ENCODE assay signal across 13 mouse cellular contexts in the genomic region with DNA sequence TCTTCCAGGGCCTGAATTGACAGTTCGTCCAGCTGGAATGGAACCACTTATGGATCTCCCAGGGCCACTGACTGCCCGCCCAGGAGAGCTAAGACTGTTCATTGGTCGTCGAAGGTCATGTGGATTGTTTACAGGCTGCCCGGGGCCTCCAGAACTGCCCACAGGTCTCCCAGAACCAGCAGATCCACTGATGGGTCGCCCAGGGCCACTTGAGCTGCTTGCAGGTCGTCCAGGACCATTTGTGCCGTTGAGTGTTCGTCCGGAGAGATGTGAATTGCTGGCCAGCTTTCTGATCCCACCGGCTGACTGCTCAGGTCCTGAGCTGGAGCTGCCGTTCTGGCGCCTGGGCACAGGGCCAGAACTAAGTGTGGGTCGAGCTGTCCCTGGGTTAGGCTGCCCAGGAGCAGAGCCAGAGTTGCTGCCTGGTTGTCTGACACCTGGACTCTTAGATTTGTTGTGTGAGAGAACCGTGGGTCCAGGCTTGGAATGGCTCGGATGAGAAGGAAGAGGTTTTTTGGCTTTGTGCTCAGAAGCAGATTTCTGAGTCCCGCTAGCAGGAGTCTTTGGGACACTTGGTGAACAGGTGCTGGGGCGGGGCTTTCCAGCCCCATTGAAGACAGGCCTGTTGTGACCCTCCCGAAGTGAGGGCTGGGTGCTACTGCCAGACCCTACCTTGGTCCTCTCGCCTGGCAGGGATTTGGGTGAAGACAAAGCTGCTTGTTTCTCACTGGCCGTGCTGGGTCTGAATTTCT. TPM values are rescaled to one million over a fixed set of nuclear protein-coding genes. Genes with fewer than 3 reads are reported as not detected.
DNase-seq lines count a peak whose midpoint lies in the region; ATAC-seq and TF ChIP-seq lines count a peak whose summit lies in the region.
"Had no signal": no experiment of that assay in that cellular context is flagged by ENCODE, and none has a peak within 500 bp of the region (broad histone marks: within the 10 kb centered on the region; RNA-seq: fewer than 3 reads in every experiment).

No protein-coding gene starts in this region.

- ATAC-seq in forebrain, embryonic 14.5 days, result no peak
- ATAC-seq in forebrain, postnatal 0 days, result no peak
- ATAC-seq: activated CD4-positive, CD25-positive, alpha-beta regulatory T cell, adult 4 months had no signal

- DNase-seq in forebrain, embryonic 14.5 days (ENCODE audit: low spot score), result no peak
- no peak for DNase-seq in forebrain, postnatal 0 days
- peak; percentile 72 for DNase-seq in MN1 (ENCODE audit: low spot score)
- peak; percentile 33 to 40 for DNase-seq in gastrocnemius, postnatal 36 days
- DNase-seq in kidney, postnatal 36 days, result peak; percentile 74 to 82
- no peak for DNase-seq in layer of hippocampus, postnatal 25 days (ENCODE audit: extremely low spot score in 1 of 2, low spot score in 1 of 2)
- no peak for DNase-seq in c-Kit-positive CD71-positive TER-119-positive erythroid progenitor cells, embryonic 14.5 days (ENCODE audit: low spot score)
- DNase-seq in lung, postnatal 14 days, result no peak

- no peak overlapping the region for H3K4me3 ChIP-seq in forebrain, embryonic 14.5 days (ENCODE audit: low read depth, low read length)
- H3K4me3 ChIP-seq in forebrain, postnatal 0 days (ENCODE audit: low read depth, low read length), result no peak overlapping the region

- H3K27ac ChIP-seq in forebrain, embryonic 14.5 days (ENCODE audit: low read depth, low read length), result peak overlapping the region; percentile 48; the same call in 1 of the 2 replicates
- H3K27ac ChIP-seq in forebrain, postnatal 0 days (ENCODE audit: low read depth, low read length), result no peak overlapping the region

- no peak for TF ChIP-seq CTCF in forebrain, postnatal 0 days (IDR thresholded peaks at IDR 0.05; ENCODE audit: low read depth)

- WGBS in forebrain, embryonic 14.5 days, result 77% methylated on average over 21 of the region's 21 CpGs
- WGBS in forebrain, postnatal 0 days, result 66% methylated on average over 21 of the region's 21 CpGs

- no peaks in the 10 kb centered on the region for H3K27me3 ChIP-seq in forebrain, embryonic 14.5 days (replicated peaks; ENCODE audit: control insufficient read depth, insufficient read depth, low read length)
- no peaks in the 10 kb centered on the region for H3K27me3 ChIP-seq in forebrain, postnatal 0 days (ENCODE audit: insufficient read depth, low read length)

- H3K9me3 ChIP-seq in forebrain, embryonic 14.5 days (replicated peaks; ENCODE audit: control insufficient read depth, low read length), result no peaks in the 10 kb centered on the region
- H3K9me3 ChIP-seq in forebrain, postnatal 0 days (ENCODE audit: low read length), result no peaks in the 10 kb centered on the region

- no peak overlapping the region for H3K4me2 ChIP-seq in forebrain, embryonic 14.5 days (ENCODE audit: low read length)
- H3K4me2 ChIP-seq in forebrain, postnatal 0 days (ENCODE audit: low read depth), result no peak overlapping the region

- H3K4me1 ChIP-seq in forebrain, embryonic 14.5 days (ENCODE audit: control insufficient read depth, insufficient read depth, low read length), result peaks cover 18% of the 10 kb centered on the region; the same call in 1 of the 2 replicates
- peaks cover 8% of the 10 kb centered on the region; the same call in 1 of the 2 replicates for H3K4me1 ChIP-seq in forebrain, postnatal 0 days (ENCODE audit: insufficient read depth)

- no peak overlapping the region for H3K9ac ChIP-seq in forebrain, embryonic 14.5 days (ENCODE audit: low read length)
- no peak overlapping the region for H3K9ac ChIP-seq in forebrain, postnatal 0 days

- intact Hi-C loops in gastrocnemius, postnatal 36 days (cut with DNase I), result no loop called here

- peaks cover 64% of the 10 kb centered on the region for H3K36me3 ChIP-seq in forebrain, embryonic 14.5 days (ENCODE audit: control insufficient read depth, insufficient read depth, low read length)
- peaks cover 64% of the 10 kb centered on the region for H3K36me3 ChIP-seq in forebrain, postnatal 0 days (ENCODE audit: insufficient read depth)

RNA-seq across cellular contexts. Expression of gene Spty2d1, which starts 10.4 kb away (rescaled TPM):
- polyA plus RNA-seq in forebrain, embryonic 14.5 days (2014; fragmentation: Nextera tagmentation; extraction: Ambion mirVana), result 7.8 and 9.3 TPM in 2 replicates
- 9.5 and 10.9 TPM in 2 replicates for total RNA-seq in forebrain, postnatal 0 days (2014; rRNA removed)
- polyA plus RNA-seq in forebrain, postnatal 0 days (2015; fragmentation: Nextera tagmentation; extraction: Ambion mirVana), result 3.7 and 5.0 TPM in 2 replicates
- total RNA-seq in gastrocnemius, postnatal 36 days (2021), result 1 to 10 TPM; 3.8 to 4.7 TPM
- total RNA-seq in layer of hippocampus, postnatal 25 days (2021), result 10 to 100 TPM; 14.2 to 15.5 TPM

RNA-seq across cellular contexts. Expression of gene Gm9999, which starts 14.4 kb away (rescaled TPM):
- not detected in 2 replicates for polyA plus RNA-seq in forebrain, embryonic 14.5 days (2014; fragmentation: Nextera tagmentation; extraction: Ambion mirVana)
- total RNA-seq in forebrain, postnatal 0 days (2014; rRNA removed), result not detected in 2 replicates
- not detected in 2 replicates for polyA plus RNA-seq in forebrain, postnatal 0 days (2015; fragmentation: Nextera tagmentation; extraction: Ambion mirVana)
- not detected for total RNA-seq in gastrocnemius, postnatal 36 days (2021)
- total RNA-seq in layer of hippocampus, postnatal 25 days (2021), result not detected
- total RNA-seq: layer of hippocampus, adult 8-10 months had no signal
- polyA plus RNA-seq: activated CD4-positive, CD25-positive, alpha-beta regulatory T cell, adult 4 months; C2C12; embryonic facial prominence, embryonic 14.5 days; spleen, adult 2 months had no signal

RNA-seq across cellular contexts. Expression of gene Uevld, which starts 39.5 kb away (rescaled TPM):
- 7.4 and 8.2 TPM in 2 replicates for polyA plus RNA-seq in forebrain, embryonic 14.5 days (2014; fragmentation: Nextera tagmentation; extraction: Ambion mirVana)
- 9.2 and 12.0 TPM in 2 replicates for total RNA-seq in forebrain, postnatal 0 days (2014; rRNA removed)
- 3.2 and 4.6 TPM in 2 replicates for polyA plus RNA-seq in forebrain, postnatal 0 days (2015; fragmentation: Nextera tagmentation; extraction: Ambion mirVana)
- 1 to 10 TPM; 9.0 to 9.6 TPM for total RNA-seq in gastrocnemius, postnatal 36 days (2021)
- total RNA-seq in layer of hippocampus, postnatal 25 days (2021), result 10 to 100 TPM; 14.1 to 14.7 TPM

RNA-seq across cellular contexts. Expression of gene Tmem86a, which starts 52.6 kb away (rescaled TPM):
- 22.0 and 24.1 TPM in 2 replicates for polyA plus RNA-seq in forebrain, embryonic 14.5 days (2014; fragmentation: Nextera tagmentation; extraction: Ambion mirVana)
- 9.5 and 12.0 TPM in 2 replicates for total RNA-seq in forebrain, postnatal 0 days (2014; rRNA removed)
- polyA plus RNA-seq in forebrain, postnatal 0 days (2015; fragmentation: Nextera tagmentation; extraction: Ambion mirVana), result 32.9 and 37.3 TPM in 2 replicates
- total RNA-seq in gastrocnemius, postnatal 36 days (2021), result 1 to 10 TPM; 4.6 to 5.5 TPM
- 10 to 100 TPM; 14.1 to 15.2 TPM for total RNA-seq in layer of hippocampus, postnatal 25 days (2021)

Comparison
In these comparisons a context has a peak if more than half of its experiments do, and no peak if none do; other contexts are left out.
1. DNase-seq: peak in MN1 (single experiment), gastrocnemius, postnatal 36 days (2 of 2) and kidney, postnatal 36 days (2 of 2); none in forebrain, embryonic 14.5 days (single experiment), forebrain, postnatal 0 days (single experiment), layer of hippocampus, postnatal 25 days (0 of 2), c-Kit-positive CD71-positive TER-119-positive erythroid progenitor cells, embryonic 14.5 days (single experiment) and lung, postnatal 14 days (single experiment).